Mouse (Mus musculus): ENCODE results near the gene 4921536K21Rik. TPM values are rescaled to one million over a fixed set of nuclear protein-coding genes. Genes with fewer than 3 reads are reported as not detected.
"Not testable (repeated sequence)": the region's sequence is repeated elsewhere in the genome, so short reads cannot be mapped to it uniquely, and the experiment has no call there.

4921536K21Rik gene
- polyA plus RNA-seq, 1 experiment from 2014 or later, result 0.21 TPM

GRCm38 (mm10) chr11:3914109-3914840 lies 19.4 kb upstream of the 4921536K21Rik start, which contains the start of gene Slc35e4:
Gene Slc35e4 (minus strand): TSS chr11:3914664.
- Histone ChIP-seq H3K9ac (replicated peaks; ENCODE audit: low read length) (peak within 1 kb of the TSS; percentile 60), H3K27me3 (ENCODE audit: control insufficient read depth, insufficient read depth, low read length) (peaks cover 3% of the 10 kb centered on the region), H3K9me3 (replicated peaks; ENCODE audit: control insufficient read depth, low read length) (no peaks in the 10 kb centered on the region), H3K4me2 (ENCODE audit: low read depth, low read length) (peak within 1 kb of the TSS; percentile 92), H3K4me1 (ENCODE audit: control insufficient read depth, insufficient read depth, low read length) (peaks cover 3% of the 10 kb centered on the region; the same call in 1 of the 2 replicates), H3K36me3 (replicated peaks; ENCODE audit: control insufficient read depth, insufficient read depth, low read depth, low read length) (no peaks in the 10 kb centered on the region), H3K27ac (replicated peaks; ENCODE audit: low read depth, low read length) (peak within 1 kb of the TSS; percentile 3; the same call in 1 of the 2 replicates), H3K4me3 (ENCODE audit: low read depth, low read length) (peak within 1 kb of the TSS; percentile 53)
- DNase-seq (ENCODE audit: low spot score) (peak; percentile 87), ATAC-seq (replicated peaks; ENCODE audit: insufficient number of reproducible peaks, low FRiP score, low TSS enrichment, low read depth) (peak; percentile 16; the same call in 1 of the 2 replicates)
- WGBS, result under 1% methylated on average over 28 of the region's 28 CpGs

GRCm38 (mm10) chr11:3913316-3914108 lies 18.6 kb upstream of the 4921536K21Rik start:
- Histone ChIP-seq H3K9me3 (replicated peaks; ENCODE audit: control insufficient read depth, low read length) (no peaks in the 10 kb centered on the region), H3K36me3 (replicated peaks; ENCODE audit: control insufficient read depth, insufficient read depth, low read depth, low read length) (no peaks in the 10 kb centered on the region), H3K27me3 (ENCODE audit: control insufficient read depth, insufficient read depth, low read length) (peaks cover 3% of the 10 kb centered on the region), H3K4me1 (ENCODE audit: control insufficient read depth, insufficient read depth, low read length) (peaks cover 3% of the 10 kb centered on the region; the same call in 1 of the 2 replicates), H3K4me3 (ENCODE audit: low read depth, low read length) (peak overlapping the region; percentile 53), H3K4me2 (ENCODE audit: low read depth, low read length) (peak overlapping the region; percentile 92), H3K27ac (replicated peaks; ENCODE audit: low read depth, low read length) (peak overlapping the region; percentile 3; the same call in 1 of the 2 replicates), H3K9ac (replicated peaks; ENCODE audit: low read length) (peak overlapping the region; percentile 60)
- WGBS, result under 1% methylated on average over 59 of the region's 65 CpGs
- DNase-seq (ENCODE audit: low spot score) (peak; percentile 86), ATAC-seq (replicated peaks; ENCODE audit: insufficient number of reproducible peaks, low FRiP score, low TSS enrichment, low read depth) (peak; percentile 61)

GRCm38 (mm10) chr11:3912875-3913271 lies 18.0 kb upstream of the 4921536K21Rik start:
- no peaks in the 10 kb centered on the region for H3K9me3 ChIP-seq (replicated peaks; ENCODE audit: control insufficient read depth, low read length)
- peak overlapping the region; percentile 53 for H3K4me3 ChIP-seq (ENCODE audit: low read depth, low read length)
- peaks cover 3% of the 10 kb centered on the region for H3K27me3 ChIP-seq (ENCODE audit: control insufficient read depth, insufficient read depth, low read length)
- WGBS, result 1% methylated on average over 15 of the region's 16 CpGs
- H3K27ac ChIP-seq (replicated peaks; ENCODE audit: low read depth, low read length), result no peak overlapping the region
- H3K4me2 ChIP-seq (ENCODE audit: low read depth, low read length), result peak overlapping the region; percentile 92
- H3K4me1 ChIP-seq (ENCODE audit: control insufficient read depth, insufficient read depth, low read length), result peaks cover 3% of the 10 kb centered on the region; the same call in 1 of the 2 replicates
- DNase-seq (ENCODE audit: low spot score) (peak; percentile 15), ATAC-seq (replicated peaks; ENCODE audit: insufficient number of reproducible peaks, low FRiP score, low TSS enrichment, low read depth) (peak; percentile 19; the same call in 1 of the 2 replicates)
- H3K9ac ChIP-seq (replicated peaks; ENCODE audit: low read length), result peak overlapping the region; percentile 60
- no peaks in the 10 kb centered on the region for H3K36me3 ChIP-seq (replicated peaks; ENCODE audit: control insufficient read depth, insufficient read depth, low read depth, low read length)

- Histone ChIP-seq H3K27ac (replicated peaks; ENCODE audit: low read depth, low read length) (no peak overlapping the region), H3K9ac (replicated peaks; ENCODE audit: low read length) (no peak overlapping the region; the same call in 1 of the 2 replicates), H3K27me3 (ENCODE audit: control insufficient read depth, insufficient read depth, low read length) (peaks cover 3% of the 10 kb centered on the region), H3K9me3 (replicated peaks; ENCODE audit: control insufficient read depth, low read length) (no peaks in the 10 kb centered on the region), H3K4me2 (ENCODE audit: low read depth, low read length) (peak overlapping the region; percentile 92), H3K4me1 (ENCODE audit: control insufficient read depth, insufficient read depth, low read length) (peaks cover 3% of the 10 kb centered on the region; the same call in 1 of the 2 replicates), H3K4me3 (ENCODE audit: low read depth, low read length) (peak overlapping the region; percentile 53), H3K36me3 (replicated peaks; ENCODE audit: control insufficient read depth, insufficient read depth, low read depth, low read length) (no peaks in the 10 kb centered on the region)
- 30% methylated on average over 19 of the region's 19 CpGs for WGBS
- DNase-seq (ENCODE audit: low spot score) (no peak), ATAC-seq (replicated peaks; ENCODE audit: insufficient number of reproducible peaks, low FRiP score, low TSS enrichment, low read depth) (0 out of 2 replicates have a peak, but pooled peaks have one; percentile 0)
Measured at GRCm38 (mm10) chr11:3912100-3912874, 17.4 kb upstream of the 4921536K21Rik start.

GRCm38 (mm10) chr11:3911440-3911839 lies 16.5 kb upstream of the 4921536K21Rik start:
- not testable (repeated sequence) for H3K4me3 ChIP-seq (ENCODE audit: low read depth, low read length); H3K4me2 ChIP-seq (ENCODE audit: low read depth, low read length); DNase-seq (ENCODE audit: low spot score); ATAC-seq (replicated peaks; ENCODE audit: insufficient number of reproducible peaks, low FRiP score, low TSS enrichment, low read depth); H3K36me3 ChIP-seq (replicated peaks; ENCODE audit: control insufficient read depth, insufficient read depth, low read depth, low read length); H3K9me3 ChIP-seq (replicated peaks; ENCODE audit: control insufficient read depth, low read length); H3K27me3 ChIP-seq (ENCODE audit: control insufficient read depth, insufficient read depth, low read length); H3K27ac ChIP-seq (replicated peaks; ENCODE audit: low read depth, low read length); H3K9ac ChIP-seq (replicated peaks; ENCODE audit: low read length); H3K4me1 ChIP-seq (ENCODE audit: control insufficient read depth, insufficient read depth, low read length)
- WGBS, result 83% methylated on average over 5 of the region's 6 CpGs

- 53% methylated on average over 5 of the region's 5 CpGs for WGBS
- no peak for ATAC-seq (replicated peaks; ENCODE audit: insufficient number of reproducible peaks, low FRiP score, low TSS enrichment, low read depth)
- Histone ChIP-seq H3K36me3 (replicated peaks; ENCODE audit: control insufficient read depth, insufficient read depth, low read depth, low read length) (no peaks in the 10 kb centered on the region), H3K4me1 (ENCODE audit: control insufficient read depth, insufficient read depth, low read length) (peaks cover 3% of the 10 kb centered on the region; the same call in 1 of the 2 replicates), H3K9ac (replicated peaks; ENCODE audit: low read length) (no peak overlapping the region), H3K4me2 (ENCODE audit: low read depth, low read length) (no peak overlapping the region), H3K27ac (replicated peaks; ENCODE audit: low read depth, low read length) (no peak overlapping the region), H3K4me3 (ENCODE audit: low read depth, low read length) (no peak overlapping the region), H3K9me3 (replicated peaks; ENCODE audit: control insufficient read depth, low read length) (no peaks in the 10 kb centered on the region), H3K27me3 (ENCODE audit: control insufficient read depth, insufficient read depth, low read length) (peaks cover 3% of the 10 kb centered on the region)
- no peak for DNase-seq (ENCODE audit: low spot score)
Measured at GRCm38 (mm10) chr11:3910513-3911310, 15.8 kb upstream of the 4921536K21Rik start.

GRCm38 (mm10) chr11:3909236-3909635 lies 14.3 kb upstream of the 4921536K21Rik start:
- 88% methylated on average over 4 of the region's 4 CpGs for WGBS
- Histone ChIP-seq H3K4me1 (ENCODE audit: control insufficient read depth, insufficient read depth, low read length) (peaks cover 3% of the 10 kb centered on the region; the same call in 1 of the 2 replicates), H3K27me3 (ENCODE audit: control insufficient read depth, insufficient read depth, low read length) (peaks cover 3% of the 10 kb centered on the region), H3K9me3 (replicated peaks; ENCODE audit: control insufficient read depth, low read length) (no peaks in the 10 kb centered on the region), H3K36me3 (replicated peaks; ENCODE audit: control insufficient read depth, insufficient read depth, low read depth, low read length) (no peaks in the 10 kb centered on the region), H3K27ac (replicated peaks; ENCODE audit: low read depth, low read length) (no peak overlapping the region), H3K4me3 (ENCODE audit: low read depth, low read length) (no peak overlapping the region), H3K4me2 (ENCODE audit: low read depth, low read length) (no peak overlapping the region), H3K9ac (replicated peaks; ENCODE audit: low read length) (no peak overlapping the region)
- ATAC-seq (replicated peaks; ENCODE audit: insufficient number of reproducible peaks, low FRiP score, low TSS enrichment, low read depth), result no peak
- no peak for DNase-seq (ENCODE audit: low spot score)

All from embryonic facial prominence, embryonic 11.5 days (tissue).